Mouse (Mus musculus) left cerebral cortex, postnatal 14 days (tissue): ENCODE data around the gene Ide. TPM values are rescaled to one million over a fixed set of nuclear protein-coding genes. Genes with fewer than 3 reads are reported as not detected.
"Not testable (repeated sequence)": the region's sequence is repeated elsewhere in the genome, so short reads cannot be mapped to it uniquely, and the experiment has no call there.

ENCODE experiments used
- DNase-seq, 2 experiments: peaks; one replicate each; pipeline ENCODE4 v3.0.0; 2021 to 2022; ENCODE audit warnings: low spot score in 2 of 2, mixed read lengths in 1 of 2
- intact Hi-C: fragments of 180-260 bp; cut with DNase I; formaldehyde crosslinking; loops from one replicate; pipeline ENCODE4 v1.15.1; 2025
- total RNA-seq, 2 experiments: library from RNA; stranded (reverse); gene quantifications; 2 replicates each; pipeline ENCODE4 v1.2.3; 2021

Ide gene
- total RNA-seq, 2 experiments from 2014 or later = 48.3 to 77.1 TPM

DNA sequence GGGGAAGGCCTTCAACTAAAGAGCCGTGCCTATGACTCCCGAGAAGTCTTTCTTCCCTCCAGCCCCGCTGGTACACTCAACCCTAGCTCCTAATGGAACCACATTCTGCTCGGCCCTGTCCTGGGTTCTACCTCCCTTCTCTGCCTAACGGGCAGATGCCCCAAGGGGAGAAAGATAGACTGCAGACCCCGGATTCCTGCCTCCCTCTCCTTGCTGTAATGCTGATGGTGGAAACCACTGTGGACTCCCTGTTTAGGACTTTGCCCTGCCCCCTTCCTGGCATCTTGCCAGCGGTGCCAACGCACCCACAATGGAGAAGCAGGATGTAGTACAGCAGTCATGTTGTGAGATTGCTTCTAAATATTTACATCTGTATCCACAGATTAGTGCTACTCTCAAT, 101.8 kb downstream of the Ide start:
- DNase-seq = no peak
- intact Hi-C loops = no loop called here

DNA sequence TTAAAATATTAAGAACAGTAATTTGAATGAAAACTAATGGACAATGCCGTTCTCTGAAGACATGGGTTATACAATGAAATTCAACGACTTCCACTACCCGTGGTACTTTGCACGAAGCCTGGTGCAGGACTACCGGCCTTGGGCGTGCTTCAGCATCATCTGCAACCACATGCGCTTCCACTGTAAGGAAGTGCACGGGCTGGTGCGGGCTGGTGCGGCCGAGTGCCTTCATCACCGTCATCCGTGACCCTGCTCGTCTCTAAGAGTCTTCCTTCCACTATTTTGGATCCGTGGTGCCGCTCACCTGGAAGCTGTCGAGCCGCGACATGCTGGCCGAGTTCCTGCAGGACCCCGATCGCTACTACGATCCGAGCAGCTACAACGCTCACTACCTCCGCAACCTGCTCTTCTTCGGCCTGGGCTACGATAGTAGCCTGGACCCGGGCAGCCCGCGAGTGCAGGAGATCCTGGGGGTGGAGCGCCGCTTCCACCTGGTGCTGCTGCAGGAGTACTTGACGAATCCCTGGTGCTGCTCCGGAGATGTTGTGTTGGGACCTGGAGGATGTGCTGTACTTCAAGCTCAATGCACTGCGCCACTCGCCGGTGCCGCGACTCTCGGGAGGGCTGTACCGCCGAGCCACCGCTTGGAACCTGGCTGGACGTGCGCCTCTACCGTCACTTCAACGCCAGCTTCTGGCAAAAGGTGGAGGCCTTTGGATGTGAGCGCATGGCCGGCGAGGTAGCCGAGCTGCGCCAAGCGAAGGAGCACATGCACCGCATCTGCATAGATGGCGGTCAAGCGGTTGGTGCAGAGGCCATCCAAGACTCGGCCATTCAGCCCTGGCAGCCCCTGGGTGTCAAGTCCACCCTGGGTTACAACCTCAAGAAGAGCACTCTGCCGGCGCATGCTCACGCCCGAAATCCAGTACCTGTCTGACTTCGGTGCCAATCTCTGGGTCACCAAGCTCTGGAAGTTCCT, 103.8 kb downstream of the Ide start:
- intact Hi-C loops = no loop called here
- DNase-seq = peak in 1 of 2 experiments; percentile 11

DNA sequence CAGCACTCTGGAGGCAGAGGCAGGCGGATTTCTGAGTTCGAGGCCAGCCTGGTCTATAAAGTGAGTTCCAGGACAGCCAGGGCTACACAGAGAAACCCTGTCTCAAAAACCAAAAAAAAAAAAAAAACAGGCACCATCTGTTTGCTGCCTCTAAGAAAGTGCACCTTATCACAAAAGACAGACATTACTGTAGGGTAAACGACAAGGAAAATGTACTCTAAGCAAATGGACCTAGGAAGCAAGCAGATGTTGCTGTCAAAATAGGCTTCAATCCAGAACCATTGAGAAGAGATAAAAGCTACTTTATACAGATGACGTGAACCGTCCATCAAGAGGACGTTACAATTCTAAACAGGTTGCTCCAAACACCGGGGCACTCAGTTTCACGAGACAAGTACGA, 105.1 kb downstream of the Ide start:
- DNase-seq, intact Hi-C loops: not testable (repeated sequence)

GRCm38 (mm10) chr19:37225197-37225862, 112.3 kb downstream of the Ide start:
- intact Hi-C loops = no loop called here
- no peak for DNase-seq

Other genes with a start within 250 kb of the Ide start
- 10 to 100 TPM; 89.1 to 94.1 TPM for gene March5, start 130.3 kb downstream of the Ide start, total RNA-seq
- gene Cpeb3, start 129.3 kb downstream of the Ide start, total RNA-seq = 10 to 100 TPM; 68.8 to 69.3 TPM
- gene Kif11, start 38.6 kb upstream of the Ide start, total RNA-seq = 1 to 10 TPM; 1.3 to 1.7 TPM
- gene Hhex, start 97.0 kb upstream of the Ide start, total RNA-seq = 1 to 10 TPM; 2.2 to 3.4 TPM
- 10 to 100 TPM; 44.8 to 48.8 TPM for gene Exoc6, start 212.6 kb upstream of the Ide start, total RNA-seq